Mouse (Mus musculus): ENCODE measurements around the gene Arhgap17.

Arhgap17 gene

DNA sequence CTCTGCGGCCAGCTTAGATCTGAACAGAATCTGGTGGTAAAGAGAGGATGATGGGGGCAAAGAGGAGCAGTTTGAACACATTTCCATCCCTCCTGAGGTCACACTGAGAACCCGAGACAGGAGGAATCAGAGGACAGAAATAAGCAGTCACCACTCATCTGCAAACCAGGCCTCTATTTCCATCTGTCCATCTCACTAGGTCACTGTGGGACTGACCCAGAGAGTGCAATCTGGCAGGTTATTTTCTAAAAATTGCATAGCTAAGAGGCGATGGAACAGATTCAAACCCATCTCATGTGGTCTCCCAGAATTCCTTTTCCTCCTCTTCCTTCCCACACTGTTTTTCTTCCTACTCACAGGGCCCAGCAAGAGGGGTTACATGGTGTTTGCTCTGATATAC lies 81.8 kb downstream of the Arhgap17 start:
- DNase-seq (ENCODE audit: low read depth, low spot score), result no peak

DNA sequence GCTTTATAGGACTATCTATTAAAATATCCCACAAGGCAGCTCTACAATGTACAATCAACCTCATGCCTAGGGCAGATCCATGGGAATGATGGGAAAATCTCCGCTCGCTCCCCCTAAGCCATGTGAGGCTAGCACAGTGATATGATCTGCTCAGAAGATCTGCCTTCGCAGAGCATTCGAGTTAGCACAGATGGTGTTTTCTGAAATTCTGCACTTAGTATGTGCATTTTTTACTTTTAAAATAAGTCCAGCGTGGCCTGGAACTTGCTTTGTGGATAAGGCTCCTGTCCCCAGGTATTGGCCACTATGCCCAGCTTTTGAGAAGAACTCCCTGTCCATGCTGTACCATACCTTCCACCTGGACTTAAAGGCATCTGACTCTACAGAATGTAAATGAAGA lies 83.8 kb downstream of the Arhgap17 start:
- no peak for DNase-seq (ENCODE audit: low read depth, low spot score)

DNA sequence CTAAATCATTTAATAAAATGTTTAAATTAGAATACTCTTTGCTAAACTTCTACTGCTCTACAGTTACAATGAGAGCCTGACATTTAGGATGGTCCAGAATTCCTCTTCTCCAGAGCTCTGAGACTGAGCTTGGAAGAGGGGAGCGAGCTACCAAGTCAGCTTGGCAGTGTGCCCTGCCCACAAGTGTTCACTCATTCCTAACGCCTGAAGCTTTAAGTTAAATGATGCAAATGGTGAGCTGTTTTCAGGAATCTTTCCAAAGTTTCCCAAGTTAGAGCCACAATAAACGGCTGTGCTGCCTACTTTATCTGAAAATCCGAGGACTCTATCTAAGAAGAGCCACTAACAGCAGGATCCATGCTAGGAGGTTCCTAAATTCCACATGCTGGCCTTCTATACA lies 85.9 kb downstream of the Arhgap17 start:
- no peak for DNase-seq (ENCODE audit: low read depth, low spot score)

DNA sequence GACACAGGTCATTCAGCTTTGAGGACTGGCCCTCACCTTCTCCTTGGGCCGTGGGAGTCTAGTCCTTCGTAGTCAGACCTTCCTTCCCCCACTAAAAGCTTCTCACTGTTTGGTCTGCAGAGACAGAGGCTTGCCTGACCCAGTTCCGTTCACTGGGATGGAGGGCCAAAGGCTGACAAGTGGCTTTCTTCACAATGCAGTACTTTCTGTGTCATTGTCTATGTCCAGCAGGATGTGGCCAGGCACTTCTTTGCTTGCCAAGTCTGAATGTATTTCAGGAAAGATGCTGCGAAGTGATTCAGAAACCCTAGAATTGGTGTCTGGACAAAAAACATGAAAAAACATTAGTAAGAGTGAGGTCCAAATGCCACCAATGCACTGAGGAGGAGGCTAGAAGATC lies 89.9 kb downstream of the Arhgap17 start:
- no peak for DNase-seq (ENCODE audit: low read depth, low spot score)

DNA sequence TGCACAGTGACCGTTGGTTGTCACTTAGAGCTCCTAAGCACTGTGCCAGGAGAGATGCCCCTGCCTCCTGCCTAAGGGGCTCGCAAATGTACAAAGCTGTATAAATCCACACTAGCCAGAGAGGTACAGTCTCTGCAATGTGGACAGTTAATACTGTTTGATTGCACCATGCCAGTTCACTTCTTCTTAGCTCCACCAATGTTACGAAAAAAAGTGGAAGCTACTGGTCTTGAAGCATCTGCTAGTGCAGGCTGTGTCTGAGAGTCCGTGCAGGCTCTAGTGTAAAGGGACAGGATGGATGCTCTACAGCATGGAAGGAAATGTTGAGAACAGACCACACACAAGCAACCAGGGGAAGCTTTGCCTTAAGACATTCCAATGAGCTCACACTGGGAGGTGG lies 93.1 kb downstream of the Arhgap17 start:
- no peak for DNase-seq (ENCODE audit: low read depth, low spot score)

DNA sequence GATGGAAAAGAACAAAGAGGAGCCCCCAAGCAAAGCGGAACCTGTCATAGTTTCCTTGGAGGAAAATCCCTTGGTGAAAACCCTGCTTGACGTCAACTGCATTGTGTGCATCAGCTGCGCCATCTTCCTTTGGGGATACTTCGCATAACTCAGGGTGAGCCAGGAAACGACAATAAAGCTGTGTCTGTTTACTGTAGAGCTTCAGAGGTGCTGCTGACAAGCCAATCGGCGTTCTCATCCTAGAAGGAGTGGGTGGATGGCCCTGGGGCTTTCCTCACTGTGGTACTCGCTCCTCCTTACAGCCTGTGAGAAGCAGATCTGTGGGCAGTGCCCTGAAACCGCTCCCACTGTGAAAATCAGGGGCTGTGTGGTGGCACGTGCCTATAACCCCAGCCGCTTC lies 96.7 kb downstream of the Arhgap17 start:
- DNase-seq (ENCODE audit: low read depth, low spot score), result no peak

DNA sequence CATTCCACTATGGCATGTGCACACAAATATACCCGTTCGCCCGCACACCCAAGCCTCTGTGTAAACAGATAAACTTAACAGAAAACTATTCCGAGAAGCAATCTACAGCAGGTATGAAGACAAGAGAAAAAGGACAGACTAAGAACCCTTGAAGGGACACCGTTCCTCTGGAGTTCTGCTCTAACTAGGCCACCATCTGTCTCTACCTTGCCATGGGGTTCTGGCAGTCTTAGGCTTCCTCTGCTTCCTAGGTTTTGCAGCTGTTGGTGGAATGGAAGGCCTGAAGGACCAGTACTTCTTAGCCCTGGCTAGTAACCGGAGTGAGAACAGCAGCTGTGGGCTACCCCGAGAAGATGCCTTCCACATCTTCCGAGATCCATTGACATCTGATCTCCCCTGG lies 111.6 kb downstream of the Arhgap17 start:
- DNase-seq (ENCODE audit: low read depth, low spot score), result no peak

DNA sequence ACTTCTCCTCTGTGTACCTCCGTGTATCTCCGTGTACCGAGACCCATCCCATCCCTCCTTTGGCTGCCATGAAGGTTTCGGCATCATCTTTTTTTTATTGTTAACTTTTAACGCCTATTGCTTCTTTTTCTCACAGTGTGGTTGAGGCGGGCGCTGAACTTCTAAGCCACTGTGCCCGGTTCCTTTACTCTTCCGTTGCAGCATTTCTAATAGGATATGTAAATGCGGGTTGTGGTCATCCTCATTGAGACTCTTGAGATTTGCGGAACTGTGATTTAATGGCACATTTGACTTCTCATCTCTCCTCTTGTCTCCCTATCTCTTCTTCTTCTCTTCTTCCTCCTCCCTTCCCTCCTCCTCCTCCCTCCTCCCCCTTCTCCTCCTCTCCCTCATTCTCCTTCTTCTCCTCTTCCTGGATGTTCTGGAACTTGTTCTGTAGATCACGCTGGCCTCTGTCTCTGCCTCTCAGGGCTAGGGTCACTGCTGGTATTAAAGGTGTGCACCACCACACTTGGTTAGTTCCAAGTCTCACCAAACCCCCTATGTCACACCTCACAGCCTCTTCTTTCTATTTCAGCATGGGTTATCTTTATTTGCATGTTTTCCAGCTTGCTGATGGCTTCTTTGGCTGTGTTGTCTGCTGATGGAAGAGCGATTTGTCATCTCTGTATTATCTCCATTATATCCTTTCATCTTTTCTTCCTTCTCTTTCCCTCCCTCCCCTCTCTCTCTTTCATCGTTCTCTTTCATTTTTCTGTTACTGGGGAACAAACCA lies 115.3 kb downstream of the Arhgap17 start:
- no peak for DNase-seq (ENCODE audit: low read depth, low spot score)

DNA sequence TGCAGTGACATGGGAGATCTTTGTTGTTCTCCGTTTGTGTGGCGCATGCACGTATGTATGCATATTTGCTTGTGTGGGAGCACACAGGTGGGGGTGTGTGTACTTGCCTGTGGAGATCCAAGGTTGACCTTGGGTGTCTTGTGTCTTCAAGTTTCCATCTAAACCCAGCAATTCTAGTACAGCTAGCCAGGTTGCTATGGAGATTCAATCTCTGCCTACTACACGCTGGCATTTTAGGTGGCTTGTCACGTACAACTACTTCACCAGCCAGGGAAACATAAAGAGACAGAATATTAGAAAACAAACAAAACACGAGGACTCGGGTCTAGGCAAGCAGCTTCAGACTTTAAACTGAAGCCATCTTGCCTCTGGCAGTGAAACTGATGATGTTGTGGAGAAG lies 116.3 kb downstream of the Arhgap17 start:
- DNase-seq (ENCODE audit: low read depth, low spot score), result no peak

DNA sequence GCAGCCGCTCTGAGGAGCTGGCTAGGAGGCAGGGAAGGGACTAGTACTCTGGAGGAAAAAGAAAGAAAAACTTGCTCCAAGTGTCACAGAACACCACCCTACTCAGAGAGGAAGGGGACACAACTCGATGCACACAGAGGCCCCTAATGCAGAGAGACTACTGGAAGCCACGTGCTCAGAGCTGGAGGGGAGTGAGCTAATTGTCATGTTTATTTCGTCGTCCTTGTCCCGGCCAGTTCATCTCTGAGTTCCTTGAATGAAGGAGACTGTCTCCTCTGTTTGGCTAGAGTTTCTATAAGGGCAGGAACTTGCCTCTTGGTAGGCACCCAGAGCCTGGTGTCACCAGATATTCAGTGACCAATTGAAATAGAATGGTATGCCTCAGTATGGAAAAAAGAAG lies 118.4 kb downstream of the Arhgap17 start:
- peak; percentile 64 for DNase-seq (ENCODE audit: low read depth, low spot score)

DNA sequence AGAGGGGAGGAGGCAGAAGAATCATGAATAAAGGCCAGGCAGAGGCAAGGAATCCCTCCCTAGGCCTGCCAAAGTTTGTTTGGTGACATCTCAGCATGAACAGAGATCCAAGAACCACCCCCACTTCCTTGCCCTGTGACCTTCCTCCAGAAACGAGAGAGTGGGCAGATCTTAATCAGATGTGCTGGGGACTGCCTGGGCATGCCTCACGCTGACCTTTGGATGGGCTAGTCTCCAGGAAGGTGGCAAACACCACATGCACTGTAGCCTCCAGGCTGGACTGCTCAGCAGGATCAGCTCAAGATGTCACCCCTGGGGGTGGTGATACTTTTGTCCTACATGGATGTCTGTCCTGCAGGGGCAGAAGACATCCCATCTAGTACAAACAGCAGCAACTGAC lies 121.5 kb downstream of the Arhgap17 start:
- no peak for DNase-seq (ENCODE audit: low read depth, low spot score)

DNA sequence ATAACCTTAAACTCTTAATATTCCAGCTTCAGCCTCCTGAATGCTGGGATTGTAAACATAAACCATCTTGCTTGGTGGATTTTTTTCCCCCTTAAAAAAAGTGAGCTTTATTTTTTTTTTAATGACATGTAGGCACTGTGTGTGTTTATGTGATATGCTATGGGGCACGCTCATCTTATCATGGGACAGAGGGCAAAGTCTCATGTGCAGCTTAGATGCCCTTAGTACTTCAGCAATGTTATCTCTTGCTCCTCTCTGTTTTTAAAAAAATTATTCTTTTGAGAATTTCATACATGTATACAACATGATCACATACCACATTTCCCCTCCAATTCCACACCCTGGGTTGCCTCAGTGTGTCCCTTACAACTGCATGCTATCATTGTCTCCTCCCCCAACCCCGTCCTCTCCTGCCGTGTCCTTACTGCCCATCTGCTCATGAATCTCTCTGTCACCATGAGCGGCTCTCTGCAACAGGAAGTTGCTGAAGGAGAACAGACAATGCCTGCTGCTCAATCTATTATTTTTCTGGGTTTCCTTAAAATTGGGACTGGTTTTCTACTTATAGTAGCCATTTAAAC lies 123.1 kb downstream of the Arhgap17 start:
- DNase-seq (ENCODE audit: low read depth, low spot score), result no peak

DNA sequence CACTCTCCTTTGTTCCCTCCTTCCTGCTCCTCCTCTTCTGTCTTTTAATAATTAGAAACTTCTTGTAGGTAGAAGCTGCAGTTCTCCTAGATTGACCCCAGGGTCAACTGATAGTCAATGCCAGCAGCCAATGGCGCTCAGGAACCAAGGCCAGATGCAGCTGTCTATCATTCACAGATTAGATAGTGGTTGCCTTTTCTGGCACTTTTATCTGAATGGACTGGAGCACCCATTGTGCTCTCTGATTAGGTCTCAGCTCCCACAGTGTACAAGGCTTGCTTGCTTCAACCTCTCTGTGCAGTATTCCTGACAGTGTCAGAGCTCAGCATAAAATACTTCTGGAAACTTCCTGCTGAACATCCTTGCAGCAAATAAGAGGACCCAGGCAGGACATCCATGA lies 124.9 kb downstream of the Arhgap17 start:
- DNase-seq (ENCODE audit: low read depth, low spot score), result no peak

DNA sequence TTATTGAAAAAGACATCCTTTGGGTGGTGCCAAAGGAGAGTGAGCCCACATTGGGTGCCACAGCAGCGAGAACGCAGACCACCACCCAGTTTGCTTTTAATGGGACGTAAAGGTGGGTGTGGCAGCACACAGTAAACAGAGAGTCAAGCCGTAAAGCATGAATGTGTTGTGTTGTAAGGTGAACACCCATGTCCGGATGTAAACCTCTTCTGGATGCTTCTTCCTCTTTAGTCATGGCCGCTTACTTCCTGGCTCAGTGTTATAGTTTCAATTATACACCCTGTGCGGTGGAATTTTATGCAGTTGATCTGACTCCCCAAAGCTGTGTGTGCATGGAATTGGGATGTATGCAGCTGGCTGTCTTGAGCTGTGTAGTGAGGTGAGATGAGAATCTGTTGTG lies 127.5 kb downstream of the Arhgap17 start:
- no peak for DNase-seq (ENCODE audit: low read depth, low spot score)

DNA sequence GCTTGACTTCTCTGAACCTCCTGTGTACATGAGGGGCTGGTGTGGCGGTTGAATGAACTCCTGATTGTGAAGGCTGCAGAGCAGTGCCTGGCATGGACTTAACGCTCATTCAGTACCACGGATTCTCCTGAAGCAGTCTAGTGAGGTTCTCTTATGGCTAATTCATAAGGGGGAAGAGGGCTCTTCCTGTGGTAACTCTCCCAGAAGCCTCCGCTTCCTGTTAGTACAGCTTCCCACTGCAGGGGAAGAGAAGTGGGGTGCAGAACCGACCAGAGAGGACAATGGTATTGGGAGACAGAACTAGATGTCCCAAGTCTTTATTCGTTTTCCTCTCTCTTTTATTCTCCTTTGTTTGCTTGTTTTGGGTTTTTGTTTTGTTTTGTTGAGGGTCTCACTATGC lies 129.7 kb downstream of the Arhgap17 start:
- DNase-seq (ENCODE audit: low read depth, low spot score), result no peak

DNA sequence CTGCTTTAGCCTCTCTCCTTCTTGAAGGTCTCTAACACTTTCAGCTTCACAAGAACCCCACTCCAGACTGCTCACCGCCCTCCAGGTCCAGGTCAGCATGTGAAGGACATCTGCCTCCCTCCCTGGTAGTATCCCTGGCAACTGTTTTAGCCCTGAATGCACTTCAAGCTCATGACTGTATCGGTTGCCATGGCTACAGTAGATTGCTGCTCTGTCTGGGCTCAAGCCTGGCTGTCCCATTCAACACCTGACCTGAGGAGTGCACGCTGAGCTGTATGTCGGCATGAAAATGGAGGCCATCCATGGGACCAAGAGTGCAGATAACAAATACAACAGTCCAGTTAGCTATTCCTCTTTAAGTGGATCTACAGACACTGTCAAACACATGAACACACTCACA lies 131.1 kb downstream of the Arhgap17 start:
- DNase-seq (ENCODE audit: low read depth, low spot score), result no peak

DNA sequence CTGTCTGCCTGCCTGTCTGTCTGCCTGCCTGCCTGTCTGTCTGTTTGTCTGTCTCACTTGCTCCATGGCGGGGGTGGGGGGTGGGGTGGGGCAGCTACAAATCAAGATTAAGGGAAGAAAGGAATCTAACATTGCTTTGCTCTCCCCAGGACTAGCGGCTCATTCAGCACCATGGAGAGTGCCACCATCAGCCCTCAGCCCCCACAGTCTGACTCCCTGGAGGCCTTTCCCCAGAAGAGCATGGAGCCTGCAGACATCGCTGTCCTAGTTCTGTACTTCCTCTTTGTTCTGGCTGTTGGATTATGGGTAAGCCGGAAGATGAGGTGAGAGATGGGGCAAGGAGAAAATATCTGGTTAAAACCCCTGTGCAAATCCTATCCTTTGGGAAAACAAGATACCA lies 134.3 kb downstream of the Arhgap17 start:
- peak; percentile 61 for DNase-seq (ENCODE audit: low read depth, low spot score)

Measured in ES-CJ7 (cell line).